Mouse (Mus musculus) forelimb bud, embryonic 11.5 days (tissue): ENCODE measurements around the gene Dok1.

Source experiments
- DNase-seq: peaks from one replicate; pipeline ENCODE4 v3.0.0-alpha.2; 2012; ENCODE audit warnings: low read depth, low spot score

Dok1 gene

GRCm38 (mm10) chr6:83014482-83015466, 18.5 kb downstream of the Dok1 start:
- no peak for DNase-seq

GRCm38 (mm10) chr6:83013444-83013843, 19.8 kb downstream of the Dok1 start:
- no peak for DNase-seq

GRCm38 (mm10) chr6:83011756-83012155, 21.5 kb downstream of the Dok1 start:
- no peak for DNase-seq

GRCm38 (mm10) chr6:83011255-83011654, 22.0 kb downstream of the Dok1 start:
- no peak for DNase-seq

- no peak for DNase-seq
Observed at GRCm38 (mm10) chr6:83010010-83010409, 23.3 kb downstream of the Dok1 start.

GRCm38 (mm10) chr6:83008659-83009058, 24.6 kb downstream of the Dok1 start:
- DNase-seq = no peak

- no peak for DNase-seq
Observed at GRCm38 (mm10) chr6:83006114-83006513, 27.2 kb downstream of the Dok1 start.

- no peak for DNase-seq
Observed at GRCm38 (mm10) chr6:83005444-83006011, 27.7 kb downstream of the Dok1 start.

- no peak for DNase-seq
Observed at GRCm38 (mm10) chr6:83004872-83005271, 28.4 kb downstream of the Dok1 start.

GRCm38 (mm10) chr6:83004309-83004708, 29.0 kb downstream of the Dok1 start:
- DNase-seq = no peak

GRCm38 (mm10) chr6:83003850-83004249, 29.4 kb downstream of the Dok1 start:
- no peak for DNase-seq

GRCm38 (mm10) chr6:83003082-83003481, 30.2 kb downstream of the Dok1 start:
- no peak for DNase-seq

GRCm38 (mm10) chr6:82999986-83000385, 33.3 kb downstream of the Dok1 start:
- no peak for DNase-seq

GRCm38 (mm10) chr6:82998326-82998725, 34.9 kb downstream of the Dok1 start:
- DNase-seq = no peak

GRCm38 (mm10) chr6:82997511-82998102, 35.7 kb downstream of the Dok1 start:
- no peak for DNase-seq

- DNase-seq = peak; percentile 96
Observed at GRCm38 (mm10) chr6:82996740-82997315, 36.4 kb downstream of the Dok1 start.

- DNase-seq = no peak
Observed at GRCm38 (mm10) chr6:82994372-82994771, 38.9 kb downstream of the Dok1 start.

GRCm38 (mm10) chr6:82993696-82994095, 39.6 kb downstream of the Dok1 start:
- DNase-seq = no peak

- peak; percentile 91 for DNase-seq
Observed at GRCm38 (mm10) chr6:82987411-82987971, 45.8 kb downstream of the Dok1 start.
